Mouse (Mus musculus): ENCODE measurements around the gene Gm21961.

GRCm38 (mm10) chr15:65006177-65006576 is 8.5 kb downstream of the Gm21961 start:
- no peak for TF ChIP-seq CTCF (IDR thresholded peaks at IDR 0.05; ENCODE audit: low read depth)
- no peak for TF ChIP-seq EP300 (optimal IDR thresholded peaks at IDR 0.05)
